Mouse (Mus musculus): ENCODE results near the gene Fubp1. TPM values are rescaled to one million over a fixed set of nuclear protein-coding genes. Genes with fewer than 3 reads are reported as not detected.
A peak's percentile ranks its signal among the peaks of the same experiment; 100 is the strongest.

The Fubp1 gene
- polyA plus RNA-seq, 1 experiment from 2014 or later = 143 TPM

DNA sequence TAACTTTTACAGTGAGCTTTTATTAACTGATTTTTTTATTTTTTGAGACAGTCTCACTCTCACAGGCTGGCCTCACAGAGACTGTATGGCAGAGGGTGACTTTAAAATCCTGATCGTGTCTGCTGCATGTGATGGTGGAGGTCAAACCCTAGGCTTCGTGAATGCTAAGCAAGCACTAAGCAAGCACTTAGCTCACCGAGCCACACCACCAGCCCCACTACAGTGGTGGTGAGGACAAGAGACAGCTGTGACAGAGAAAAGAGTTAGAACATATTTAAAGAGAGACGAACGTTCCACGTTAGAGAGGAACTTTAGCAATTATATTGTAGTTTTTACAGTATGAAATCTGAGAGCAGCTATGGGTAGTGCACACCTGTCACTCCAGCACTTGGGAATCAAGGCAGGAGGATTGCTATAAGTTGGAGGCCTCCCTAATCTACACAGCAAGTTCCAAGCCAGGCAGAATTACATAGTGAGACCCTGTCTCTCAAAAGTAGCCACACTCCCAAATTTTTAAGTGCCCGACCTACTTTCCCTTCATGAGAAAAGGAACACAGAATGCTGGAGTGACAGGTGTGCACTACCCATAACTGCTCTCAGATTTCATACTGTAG is 37.8 kb upstream of the Fubp1 start:
- 0 out of 2 replicates have a peak, but pooled peaks have one; percentile 10 for ATAC-seq
- no peak overlapping the region for H3K27ac ChIP-seq
- no peak overlapping the region for H3K4me3 ChIP-seq
- H3K9me3 ChIP-seq (replicated peaks) = no peaks in the 10 kb centered on the region
- peaks cover 19% of the 10 kb centered on the region for H3K4me1 ChIP-seq
- H3K27me3 ChIP-seq (replicated peaks) = peaks cover 16% of the 10 kb centered on the region
- no peak overlapping the region for H3K4me2 ChIP-seq
- H3K36me3 ChIP-seq = no peaks in the 10 kb centered on the region
- no peak overlapping the region for H3K9ac ChIP-seq
- WGBS (ENCODE audit: insufficient replicate concordance) = 69% methylated on average over 7 of the region's 7 CpGs

DNA sequence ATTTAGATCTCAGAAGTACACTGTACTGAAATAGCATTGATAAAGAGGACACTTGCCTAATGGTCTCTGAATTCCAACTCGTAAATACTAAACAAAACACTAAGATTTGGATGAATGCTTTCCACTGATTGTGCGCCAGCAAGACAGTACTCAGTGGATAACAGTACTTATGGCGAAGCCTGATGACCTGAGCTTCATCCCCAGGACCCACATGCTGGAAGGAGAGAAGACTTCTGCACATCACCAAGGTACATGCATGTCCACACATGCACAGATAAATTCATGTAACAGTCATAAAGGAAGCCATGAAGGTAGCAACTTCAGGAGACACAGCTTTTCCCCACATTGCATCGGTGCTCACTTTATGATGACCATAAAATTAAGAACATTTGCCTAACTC is 31.4 kb upstream of the Fubp1 start:
- 75% methylated on average over 4 of the region's 4 CpGs for WGBS (ENCODE audit: insufficient replicate concordance)
- ATAC-seq = no peak
- Histone ChIP-seq H3K27ac (no peak overlapping the region), H3K4me1 (0 out of 2 replicates have a peak, but pooled peaks cover 3% of the 10 kb centered on the region), H3K36me3 (peaks cover 29% of the 10 kb centered on the region), H3K9ac (no peak overlapping the region), H3K9me3 (replicated peaks) (no peaks in the 10 kb centered on the region), H3K4me3 (no peak overlapping the region), H3K4me2 (no peak overlapping the region), H3K27me3 (replicated peaks) (no peaks in the 10 kb centered on the region)

DNA sequence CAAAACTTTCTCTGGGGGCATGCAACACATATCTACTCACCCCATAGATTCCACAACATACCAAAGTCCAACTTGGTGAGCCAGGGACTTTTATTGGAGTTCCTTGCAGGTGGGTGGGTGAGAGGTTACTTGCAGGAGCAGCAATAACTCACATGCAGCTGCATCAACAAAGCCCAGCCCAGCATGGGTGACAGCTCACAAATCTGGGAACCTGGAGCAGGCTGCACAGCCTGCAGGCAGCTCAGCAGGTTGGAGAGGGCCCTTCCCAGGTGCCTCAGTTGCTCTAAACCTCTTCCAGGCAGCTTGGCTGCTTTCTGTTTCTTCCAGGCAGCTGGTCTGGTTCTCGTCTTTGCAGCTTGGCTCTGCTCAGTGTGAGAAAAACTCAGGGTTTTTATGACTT is 30.9 kb upstream of the Fubp1 start:
- H3K9ac ChIP-seq = no peak overlapping the region
- no peaks in the 10 kb centered on the region for H3K27me3 ChIP-seq (replicated peaks)
- H3K4me3 ChIP-seq = no peak overlapping the region
- no peak overlapping the region for H3K27ac ChIP-seq
- 61% methylated on average over 1 of the region's 1 CpGs for WGBS (ENCODE audit: insufficient replicate concordance)
- H3K9me3 ChIP-seq (replicated peaks) = no peaks in the 10 kb centered on the region
- no peak overlapping the region for H3K4me2 ChIP-seq
- H3K36me3 ChIP-seq = peaks cover 33% of the 10 kb centered on the region
- ATAC-seq = no peak
- 0 out of 2 replicates have a peak, but pooled peaks cover 3% of the 10 kb centered on the region for H3K4me1 ChIP-seq

DNA sequence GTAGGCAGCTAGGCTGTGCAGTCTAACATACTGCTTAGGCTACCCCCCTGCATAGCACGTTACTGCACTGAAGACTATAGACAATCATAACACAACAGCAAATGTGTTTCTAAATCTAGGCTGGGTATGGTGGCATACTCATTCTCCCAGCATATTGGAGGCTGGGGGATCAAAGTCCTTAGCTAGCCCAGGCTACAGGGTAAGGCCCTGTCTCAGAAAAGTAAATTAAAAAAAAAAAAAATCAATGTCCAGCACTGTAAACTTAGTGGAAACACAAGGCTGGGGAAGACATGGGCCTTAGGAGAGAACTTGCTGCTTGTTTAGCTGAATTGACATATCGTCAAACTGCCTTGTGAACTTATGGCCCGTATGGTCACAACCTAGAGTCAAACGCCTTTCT is 29.6 kb upstream of the Fubp1 start:
- no peaks in the 10 kb centered on the region for H3K9me3 ChIP-seq (replicated peaks)
- H3K27ac ChIP-seq = 0 out of 2 replicates have a peak overlapping the region, but pooled peaks have one; percentile 18
- no peak overlapping the region for H3K9ac ChIP-seq
- H3K4me3 ChIP-seq = no peak overlapping the region
- peaks cover 46% of the 10 kb centered on the region for H3K36me3 ChIP-seq
- peak; percentile 38; the same call in 1 of the 2 replicates for ATAC-seq
- no peaks in the 10 kb centered on the region for H3K27me3 ChIP-seq (replicated peaks)
- H3K4me1 ChIP-seq = 0 out of 2 replicates have a peak, but pooled peaks cover 3% of the 10 kb centered on the region
- no peak overlapping the region for H3K4me2 ChIP-seq
- 79% methylated on average over 4 of the region's 4 CpGs for WGBS (ENCODE audit: insufficient replicate concordance)

DNA sequence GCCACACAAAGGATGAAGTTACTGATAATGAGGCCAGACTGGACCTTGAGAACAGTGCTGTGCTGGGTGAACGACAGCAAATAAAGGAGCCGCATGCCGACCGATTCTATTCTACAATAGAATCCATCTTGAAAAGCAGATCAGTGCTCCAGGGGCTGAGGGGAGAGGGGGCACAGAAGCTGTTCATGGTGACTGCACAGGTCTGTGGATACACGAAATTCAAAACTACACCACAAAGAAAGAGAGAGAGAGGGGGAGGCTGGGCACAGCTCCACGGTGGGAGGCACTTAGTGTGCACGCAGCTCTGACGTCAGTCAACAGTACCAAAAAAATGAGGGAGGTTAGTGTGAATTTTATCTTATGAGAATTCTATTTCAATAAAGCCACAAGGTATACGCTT is 26.7 kb upstream of the Fubp1 start:
- no peak overlapping the region for H3K27ac ChIP-seq
- no peaks in the 10 kb centered on the region for H3K27me3 ChIP-seq (replicated peaks)
- no peak overlapping the region for H3K9ac ChIP-seq
- no peak overlapping the region for H3K4me2 ChIP-seq
- no peak overlapping the region for H3K4me3 ChIP-seq
- H3K9me3 ChIP-seq (replicated peaks) = no peaks in the 10 kb centered on the region
- peaks cover 67% of the 10 kb centered on the region for H3K36me3 ChIP-seq
- 89% methylated on average over 9 of the region's 9 CpGs for WGBS (ENCODE audit: insufficient replicate concordance)
- H3K4me1 ChIP-seq = peaks cover 5% of the 10 kb centered on the region
- no peak for ATAC-seq

DNA sequence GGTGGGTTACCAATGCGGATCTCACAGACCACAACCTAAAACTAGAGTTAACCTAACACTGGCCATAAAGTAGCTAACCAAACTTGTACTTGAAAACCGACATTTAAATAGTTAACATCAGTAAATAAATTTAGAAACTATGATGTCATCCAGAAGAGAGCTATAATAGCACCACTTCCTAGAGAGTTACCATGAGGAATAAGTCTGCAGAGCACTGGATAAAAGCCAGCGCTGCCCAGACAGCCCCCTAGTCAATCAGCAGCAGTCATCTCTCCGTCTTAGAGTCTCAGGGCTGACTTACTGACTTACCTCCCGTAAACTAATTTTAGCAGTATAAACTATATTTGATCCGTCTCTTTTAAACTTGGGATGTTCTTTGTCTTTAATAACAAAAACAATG is 24.1 kb upstream of the Fubp1 start:
- Histone ChIP-seq H3K4me1 (peaks cover 25% of the 10 kb centered on the region), H3K9ac (no peak overlapping the region), H3K9me3 (replicated peaks) (no peaks in the 10 kb centered on the region), H3K36me3 (peaks cover 68% of the 10 kb centered on the region), H3K4me2 (no peak overlapping the region), H3K27me3 (replicated peaks) (no peaks in the 10 kb centered on the region), H3K4me3 (no peak overlapping the region), H3K27ac (no peak overlapping the region)
- WGBS (ENCODE audit: insufficient replicate concordance) = 83% methylated on average over 6 of the region's 6 CpGs
- no peak for ATAC-seq

DNA sequence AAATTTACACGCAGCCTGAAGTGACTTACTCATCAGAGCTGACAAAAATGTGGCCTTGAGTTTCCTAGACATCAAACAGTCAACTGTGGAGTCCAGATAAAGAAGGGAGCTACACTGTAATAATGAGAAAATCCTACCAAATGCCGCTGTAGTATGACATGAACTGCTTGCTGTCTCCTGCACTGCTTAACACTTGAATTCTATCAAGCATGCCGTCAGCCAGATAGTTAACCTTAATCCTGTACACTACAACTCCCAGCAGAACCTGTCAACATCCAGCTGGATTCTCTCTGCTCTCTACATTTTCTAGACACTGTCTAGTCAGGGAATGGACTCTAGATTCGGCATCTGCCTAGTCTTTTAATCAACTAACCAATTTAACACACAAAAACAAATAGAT is 20.9 kb upstream of the Fubp1 start:
- H3K27ac ChIP-seq = peak overlapping the region; percentile 30

DNA sequence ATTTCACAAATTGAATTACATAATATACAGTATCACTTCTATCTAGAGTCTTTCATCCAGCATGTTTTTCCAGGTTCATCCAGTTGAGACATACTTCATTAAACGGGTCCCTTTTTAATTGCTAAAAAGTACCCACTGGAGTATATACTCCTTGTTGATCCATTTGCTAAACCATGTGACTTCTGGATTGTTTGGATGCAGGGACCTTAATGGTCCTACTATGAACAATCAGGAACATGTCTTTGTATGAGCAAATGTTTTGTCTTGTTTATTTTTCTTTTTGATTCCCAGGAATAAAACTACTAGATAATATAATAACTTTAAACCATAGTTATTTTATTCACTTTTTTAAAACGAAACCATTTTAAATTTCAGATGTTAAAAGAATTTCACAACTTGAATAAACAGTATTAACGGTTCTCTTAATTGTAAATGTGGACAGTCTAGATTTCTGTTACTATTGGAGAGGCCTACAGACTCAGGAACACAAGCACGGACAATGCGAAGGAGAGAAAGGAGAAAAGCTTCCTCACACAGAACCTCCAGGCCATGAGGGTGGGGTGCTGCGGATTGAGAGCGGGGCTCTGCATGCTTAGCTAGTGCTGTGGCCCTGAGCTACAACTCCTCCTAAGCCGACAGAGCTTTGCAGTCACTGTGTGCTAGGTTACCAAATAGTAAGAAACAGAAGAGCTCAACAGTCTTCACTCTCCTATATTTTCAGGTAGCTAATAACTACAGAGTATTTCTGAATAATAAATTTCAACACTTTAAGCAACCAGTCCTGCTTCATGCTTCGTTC is 19.3 kb upstream of the Fubp1 start:
- H3K9ac ChIP-seq = peak overlapping the region; percentile 85
- H3K36me3 ChIP-seq = peaks cover 27% of the 10 kb centered on the region
- H3K4me2 ChIP-seq = peak overlapping the region; percentile 79
- peak overlapping the region; percentile 74 for H3K4me3 ChIP-seq
- H3K4me1 ChIP-seq = peaks cover 34% of the 10 kb centered on the region
- H3K9me3 ChIP-seq (replicated peaks) = no peaks in the 10 kb centered on the region
- H3K27me3 ChIP-seq (replicated peaks) = no peaks in the 10 kb centered on the region
- peak; percentile 31; the same call in 1 of the 2 replicates for ATAC-seq
- peak overlapping the region; percentile 64 for H3K27ac ChIP-seq
- WGBS (ENCODE audit: insufficient replicate concordance) = 47% methylated on average over 9 of the region's 9 CpGs

More for the DNA sequence above, 20.9 kb upstream of the Fubp1 start:
- peaks cover 43% of the 10 kb centered on the region for H3K36me3 ChIP-seq
- H3K9me3 ChIP-seq (replicated peaks) = no peaks in the 10 kb centered on the region
- H3K4me2 ChIP-seq = peak overlapping the region; percentile 79
- H3K27me3 ChIP-seq (replicated peaks) = no peaks in the 10 kb centered on the region
- peak overlapping the region; percentile 47; the same call in 1 of the 2 replicates for H3K9ac ChIP-seq
- ATAC-seq = no peak
- WGBS (ENCODE audit: insufficient replicate concordance) = 46% methylated on average over 4 of the region's 4 CpGs
- H3K4me3 ChIP-seq = peak overlapping the region; percentile 37
- H3K4me1 ChIP-seq = peaks cover 32% of the 10 kb centered on the region

DNA sequence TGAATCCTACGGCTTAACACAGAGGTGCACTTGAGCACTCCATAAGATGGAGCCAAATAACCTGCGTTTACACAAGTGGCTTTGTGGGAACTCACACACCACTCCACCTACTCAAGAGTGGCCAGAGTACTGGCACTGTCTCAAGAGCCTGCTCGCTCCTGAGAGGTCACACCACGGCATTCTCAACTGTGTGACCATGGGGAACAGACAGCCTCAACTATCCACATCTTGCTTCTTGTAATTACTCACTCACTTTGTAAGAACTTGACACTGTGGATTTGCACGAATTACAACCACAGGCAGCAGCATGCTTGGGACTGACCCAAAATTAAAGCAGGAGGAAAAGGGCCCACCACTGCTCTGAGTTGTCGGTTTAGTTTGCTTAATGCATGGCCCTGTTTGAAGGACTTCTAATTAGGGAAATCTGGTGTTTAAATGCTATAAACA is 18.4 kb upstream of the Fubp1 start:
- Histone ChIP-seq H3K36me3 (peaks cover 18% of the 10 kb centered on the region), H3K27me3 (replicated peaks) (no peaks in the 10 kb centered on the region), H3K27ac (peak overlapping the region; percentile 79), H3K9me3 (replicated peaks) (no peaks in the 10 kb centered on the region), H3K4me1 (peaks cover 38% of the 10 kb centered on the region), H3K9ac (peak overlapping the region; percentile 85), H3K4me2 (peak overlapping the region; percentile 79), H3K4me3 (peak overlapping the region; percentile 74)
- ATAC-seq = peak; percentile 65
- WGBS (ENCODE audit: insufficient replicate concordance) = 11% methylated on average over 6 of the region's 6 CpGs

DNA sequence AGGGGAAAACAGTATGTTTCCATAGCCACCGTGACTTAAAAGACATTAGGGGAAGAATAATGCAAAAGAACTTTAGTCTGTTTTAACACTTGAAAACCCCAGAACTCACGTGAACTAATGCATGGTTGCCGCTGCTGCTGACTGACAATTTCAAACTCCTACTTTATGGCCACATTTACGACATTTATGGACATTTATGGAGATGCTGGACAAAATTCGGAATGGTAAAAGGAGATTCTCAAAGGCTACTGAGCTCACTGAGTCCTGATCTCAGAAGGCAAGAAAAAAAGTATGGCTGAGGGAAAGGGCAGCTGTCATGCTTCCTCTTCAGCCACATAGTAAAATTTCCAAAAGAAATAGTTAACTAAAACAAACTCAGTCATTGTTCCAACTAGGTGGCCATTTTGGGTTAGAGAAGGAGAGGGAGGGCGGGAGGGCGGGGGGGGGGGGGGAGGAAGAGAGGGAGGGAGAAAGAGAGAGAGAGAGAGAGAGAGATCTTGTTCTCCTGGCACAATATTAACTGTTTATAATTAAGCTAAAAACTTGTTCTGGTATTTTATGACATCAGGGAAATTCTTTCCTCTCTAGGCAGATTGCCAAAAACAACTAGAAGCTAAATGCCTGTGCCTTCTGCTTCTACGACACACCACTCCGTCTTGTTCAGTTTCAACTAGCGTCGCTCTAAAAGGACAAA is 17.8 kb upstream of the Fubp1 start:
- H3K9ac ChIP-seq = peak overlapping the region; percentile 85
- peak overlapping the region; percentile 79 for H3K27ac ChIP-seq
- H3K27me3 ChIP-seq (replicated peaks) = no peaks in the 10 kb centered on the region
- H3K4me2 ChIP-seq = peak overlapping the region; percentile 79
- peak overlapping the region; percentile 74 for H3K4me3 ChIP-seq
- peaks cover 15% of the 10 kb centered on the region; the same call in 1 of the 2 replicates for H3K36me3 ChIP-seq
- no peaks in the 10 kb centered on the region for H3K9me3 ChIP-seq (replicated peaks)
- no peak for ATAC-seq
- 13% methylated on average over 11 of the region's 11 CpGs for WGBS (ENCODE audit: insufficient replicate concordance)
- H3K4me1 ChIP-seq = peaks cover 44% of the 10 kb centered on the region

DNA sequence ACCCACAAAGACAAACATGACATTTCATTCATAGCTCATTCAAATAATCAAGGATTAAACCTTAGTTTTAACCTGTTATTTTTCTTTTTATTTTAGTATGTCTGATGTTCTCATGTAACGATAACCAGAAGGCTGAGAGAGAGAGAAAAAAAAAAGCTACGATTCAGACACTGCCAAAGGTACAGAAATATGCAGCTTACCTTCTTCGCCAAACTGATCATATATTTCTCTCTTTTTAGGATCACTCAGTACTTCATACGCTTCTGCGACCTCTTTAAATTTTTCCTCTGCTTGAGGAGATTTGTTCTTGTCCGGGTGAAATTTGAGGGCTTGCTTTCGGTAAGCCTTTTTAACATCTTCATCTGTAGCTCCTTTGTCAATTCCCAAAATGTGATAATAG is 17.0 kb upstream of the Fubp1 start:
- no peak for ATAC-seq
- H3K4me1 ChIP-seq = peaks cover 51% of the 10 kb centered on the region
- peak overlapping the region; percentile 97 for H3K27ac ChIP-seq
- H3K9ac ChIP-seq = peak overlapping the region; percentile 83
- H3K4me2 ChIP-seq = peak overlapping the region; percentile 61
- H3K27me3 ChIP-seq (replicated peaks) = no peaks in the 10 kb centered on the region
- H3K36me3 ChIP-seq = peaks cover 9% of the 10 kb centered on the region; the same call in 1 of the 2 replicates
- no peaks in the 10 kb centered on the region for H3K9me3 ChIP-seq (replicated peaks)
- H3K4me3 ChIP-seq = peak overlapping the region; percentile 72
- WGBS (ENCODE audit: insufficient replicate concordance) = 4% methylated on average over 7 of the region's 7 CpGs
